Mouse (Mus musculus) kidney, adult 18-20 months (tissue): ENCODE results near the gene Pgam2.

Experiments
- DNase-seq: peaks from one replicate; pipeline ENCODE4 v3.0.0; 2021

Gene Pgam2

DNA sequence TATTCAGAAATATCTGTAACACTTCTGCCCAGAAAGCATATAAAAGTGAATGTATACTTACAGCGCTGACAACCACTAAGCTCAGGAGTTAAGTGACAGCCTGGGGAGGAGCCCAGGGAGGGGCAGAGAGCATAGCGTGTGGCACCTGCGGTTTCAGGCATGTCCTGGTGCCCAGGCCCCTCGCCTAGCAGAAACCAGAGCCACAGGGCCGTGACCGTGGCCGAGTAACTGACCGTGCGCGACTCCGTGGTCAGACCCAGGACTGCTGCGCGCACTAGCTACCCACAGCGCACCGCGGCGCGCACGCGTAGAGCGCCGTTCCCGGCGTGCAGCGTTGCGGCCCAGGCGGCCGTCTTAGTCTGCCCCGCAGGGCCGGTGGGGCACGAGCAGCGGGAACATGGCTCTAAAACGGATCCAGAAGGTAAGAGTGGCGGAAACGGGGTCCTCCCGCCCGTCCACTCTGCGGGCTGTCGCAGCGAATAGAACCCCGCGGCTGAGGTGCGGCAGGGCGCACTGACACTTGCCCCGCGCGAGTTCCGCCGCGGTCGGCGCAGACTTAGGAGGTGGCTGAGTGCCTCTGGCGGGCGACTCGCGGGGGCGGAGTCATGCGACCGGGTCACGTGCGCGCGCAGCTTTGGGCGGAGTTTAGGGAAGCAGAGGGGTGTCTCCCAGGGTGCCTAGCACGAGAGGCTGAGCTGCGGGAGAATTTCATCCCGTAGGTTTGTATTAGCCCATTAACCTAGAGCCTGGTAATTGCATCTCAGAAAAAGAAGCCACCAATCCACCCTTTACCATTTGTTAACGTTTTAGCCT, 41.5 kb downstream of the Pgam2 start, which contains the start of gene Urgcp:
TSS of gene Urgcp (minus strand) at position 557 of the 813 bp plus-strand sequence.
- peak; percentile 96 for DNase-seq

DNA sequence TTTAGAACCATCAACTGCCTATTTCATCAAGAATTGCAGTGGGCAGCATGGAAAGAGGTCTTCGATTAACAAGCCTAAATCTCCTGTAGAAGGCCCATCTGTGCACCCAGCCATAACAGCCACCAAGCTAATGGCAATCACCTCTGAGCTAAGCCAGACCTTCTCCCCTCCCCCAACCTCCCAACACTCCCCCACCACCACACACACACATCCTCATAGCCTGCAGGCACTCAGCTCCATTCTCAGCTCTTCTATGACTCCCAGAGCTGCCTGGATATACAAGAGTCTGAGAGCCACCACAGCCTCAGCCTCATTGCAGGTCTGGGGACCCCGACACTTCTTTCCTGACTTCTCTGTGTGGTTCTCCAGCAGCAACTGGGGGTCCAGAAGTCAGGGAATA, 49.8 kb downstream of the Pgam2 start:
- no peak for DNase-seq
